Mouse (Mus musculus): ENCODE data around the gene Thra. TPM values are rescaled to one million over a fixed set of nuclear protein-coding genes. Genes with fewer than 3 reads are reported as not detected.
"Not testable (repeated sequence)": the region's sequence is repeated elsewhere in the genome, so short reads cannot be mapped to it uniquely, and the experiment has no call there.

Gene Thra
- polyA plus RNA-seq, 1 experiment from 2014 or later = 63.8 TPM

DNA sequence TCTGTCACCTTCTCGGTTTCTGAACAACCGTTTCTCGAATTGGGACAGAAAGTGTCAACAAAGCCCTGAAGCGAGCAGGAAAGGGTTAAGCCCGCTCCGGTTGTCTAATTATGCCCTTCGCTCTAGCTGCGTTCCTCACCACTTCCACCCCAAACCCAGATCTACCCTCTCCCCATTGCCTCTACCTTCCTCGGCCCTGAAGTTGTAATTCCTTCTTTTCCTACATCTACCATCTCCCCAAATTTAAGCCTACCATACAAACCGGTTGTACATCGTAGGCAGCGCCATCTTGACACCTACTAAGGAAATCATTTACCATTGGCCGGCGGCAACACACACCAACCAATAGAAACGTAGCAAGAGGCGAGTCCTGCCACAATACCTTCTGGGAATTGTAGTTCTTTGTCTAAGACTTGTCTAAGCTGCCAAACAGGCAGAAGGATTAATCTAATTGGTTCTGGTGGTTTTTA is 11.3 kb upstream of the Thra start, which contains the start of gene Med24:
Gene Med24 (minus strand): TSS at position 317 of the 470 bp plus-strand sequence.
- H3K27me3 ChIP-seq (replicated peaks; ENCODE audit: control insufficient read depth, insufficient read depth, low read length) = no peaks in the 10 kb centered on the region
- DNase-seq (ENCODE audit: low spot score) (peak; percentile 85), ATAC-seq (replicated peaks; ENCODE audit: low FRiP score, low TSS enrichment, low read depth) (peak; percentile 88)
- H3K4me2 ChIP-seq (ENCODE audit: low read length) = peak within 1 kb of the TSS; percentile 90
- peaks cover 12% of the 10 kb centered on the region for H3K36me3 ChIP-seq (ENCODE audit: control insufficient read depth, insufficient read depth, low read length)
- H3K9me3 ChIP-seq (ENCODE audit: control insufficient read depth, low read length) = 0 out of 2 replicates have a peak, but pooled peaks cover 2% of the 10 kb centered on the region
- no peak within 1 kb of the TSS for H3K27ac ChIP-seq (ENCODE audit: low read depth)
- peak within 1 kb of the TSS; percentile 63 for H3K9ac ChIP-seq (ENCODE audit: low read length)
- H3K4me3 ChIP-seq (ENCODE audit: low read depth, low read length) = peak within 1 kb of the TSS; percentile 51
- WGBS = 0% methylated on average over 16 of the region's 16 CpGs
- H3K4me1 ChIP-seq (replicated peaks; ENCODE audit: control insufficient read depth, insufficient read depth, low read length) = peaks cover 5% of the 10 kb centered on the region; the same call in 1 of the 2 replicates

DNA sequence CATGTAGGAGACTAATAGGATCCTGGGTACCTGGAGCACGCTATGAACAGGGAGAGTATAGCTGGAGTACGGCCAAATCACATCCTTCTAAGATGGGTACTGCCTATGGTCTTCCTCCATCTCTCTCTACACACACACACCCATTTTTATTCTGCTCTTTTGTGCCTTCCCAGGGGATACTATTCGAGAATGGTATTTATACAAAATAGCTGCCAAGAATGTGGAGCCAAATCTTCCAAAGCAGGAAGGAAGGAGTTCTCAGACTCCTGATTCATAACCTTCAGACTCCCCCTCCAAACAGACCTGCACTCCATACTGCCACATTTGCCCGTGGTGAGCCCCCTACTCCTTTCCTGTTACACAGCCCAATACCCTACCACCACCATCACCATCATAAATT is 9.7 kb upstream of the Thra start:
- WGBS = 66% methylated on average over 4 of the region's 4 CpGs
- H3K4me3 ChIP-seq (ENCODE audit: low read depth, low read length) = no peak overlapping the region
- no peak for DNase-seq (ENCODE audit: low spot score)
- 0 out of 2 replicates have a peak, but pooled peaks cover 3% of the 10 kb centered on the region for H3K9me3 ChIP-seq (ENCODE audit: control insufficient read depth, low read length)
- H3K4me1 ChIP-seq (replicated peaks; ENCODE audit: control insufficient read depth, insufficient read depth, low read length) = peaks cover 5% of the 10 kb centered on the region; the same call in 1 of the 2 replicates
- no peaks in the 10 kb centered on the region for H3K27me3 ChIP-seq (replicated peaks; ENCODE audit: control insufficient read depth, insufficient read depth, low read length)
- H3K36me3 ChIP-seq (ENCODE audit: control insufficient read depth, insufficient read depth, low read length) = peaks cover 12% of the 10 kb centered on the region
- no peak overlapping the region for H3K27ac ChIP-seq (ENCODE audit: low read depth)
- H3K4me2 ChIP-seq (ENCODE audit: low read length) = no peak overlapping the region
- no peak for ATAC-seq (replicated peaks; ENCODE audit: low FRiP score, low TSS enrichment, low read depth)
- no peak overlapping the region for H3K9ac ChIP-seq (ENCODE audit: low read length)

DNA sequence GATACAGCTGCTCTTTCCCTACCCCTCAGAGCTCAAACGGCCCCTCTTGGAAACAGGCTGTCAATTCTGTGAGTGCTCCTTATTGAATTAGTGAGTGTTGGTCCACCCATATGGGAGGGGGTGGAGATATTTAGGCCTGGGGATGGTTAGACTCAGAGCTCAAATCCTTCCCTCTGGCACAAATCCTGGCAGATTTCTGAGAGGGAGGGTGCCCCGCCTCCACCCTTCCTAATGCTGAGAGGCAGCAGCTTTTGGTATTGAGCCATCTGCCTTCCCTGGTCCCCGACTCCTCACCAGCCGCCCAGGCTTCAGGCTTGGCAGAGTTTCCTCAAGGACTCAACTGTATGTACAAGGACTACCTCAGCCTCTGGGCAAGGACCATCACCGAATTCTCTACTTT is 9.3 kb upstream of the Thra start:
- Histone ChIP-seq H3K27ac (ENCODE audit: low read depth) (no peak overlapping the region), H3K9ac (ENCODE audit: low read length) (no peak overlapping the region)
- ATAC-seq (replicated peaks; ENCODE audit: low FRiP score, low TSS enrichment, low read depth) = no peak

DNA sequence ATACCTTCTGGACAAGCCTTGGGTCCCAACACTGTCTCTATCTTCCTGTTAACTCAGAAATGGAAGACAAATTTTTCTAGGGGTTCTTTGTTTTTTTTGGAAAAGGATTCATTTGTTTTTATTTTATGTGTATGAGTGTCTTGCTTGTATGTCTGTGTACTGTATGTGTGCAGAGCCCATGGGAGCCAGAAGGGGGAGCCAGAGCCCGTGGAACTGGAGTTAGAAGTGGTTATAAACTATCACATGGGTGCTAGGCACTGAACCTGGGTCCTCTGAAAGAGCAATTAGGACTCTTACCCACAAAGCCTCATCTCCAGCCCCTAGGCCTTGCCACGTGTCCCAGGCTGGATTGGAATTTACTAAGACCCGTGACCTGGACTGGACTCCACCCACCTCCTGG is 6.4 kb upstream of the Thra start:
- 77% methylated on average over 3 of the region's 3 CpGs for WGBS
- H3K27me3 ChIP-seq (replicated peaks; ENCODE audit: control insufficient read depth, insufficient read depth, low read length) = no peaks in the 10 kb centered on the region
- ATAC-seq (replicated peaks; ENCODE audit: low FRiP score, low TSS enrichment, low read depth) = no peak
- no peaks in the 10 kb centered on the region for H3K36me3 ChIP-seq (ENCODE audit: control insufficient read depth, insufficient read depth, low read length)
- no peak overlapping the region for H3K4me2 ChIP-seq (ENCODE audit: low read length)
- H3K27ac ChIP-seq (ENCODE audit: low read depth) = no peak overlapping the region
- H3K9me3 ChIP-seq (ENCODE audit: control insufficient read depth, low read length) = 0 out of 2 replicates have a peak, but pooled peaks cover 3% of the 10 kb centered on the region
- no peak overlapping the region for H3K4me3 ChIP-seq (ENCODE audit: low read depth, low read length)
- H3K9ac ChIP-seq (ENCODE audit: low read length) = no peak overlapping the region
- no peak for DNase-seq (ENCODE audit: low spot score)
- no peaks in the 10 kb centered on the region; the same call in 1 of the 2 replicates for H3K4me1 ChIP-seq (replicated peaks; ENCODE audit: control insufficient read depth, insufficient read depth, low read length)

More for the DNA sequence above, 9.3 kb upstream of the Thra start:
- no peak for DNase-seq (ENCODE audit: low spot score)
- Histone ChIP-seq H3K9me3 (ENCODE audit: control insufficient read depth, low read length) (0 out of 2 replicates have a peak, but pooled peaks cover 3% of the 10 kb centered on the region), H3K4me3 (ENCODE audit: low read depth, low read length) (no peak overlapping the region), H3K4me2 (ENCODE audit: low read length) (no peak overlapping the region), H3K36me3 (ENCODE audit: control insufficient read depth, insufficient read depth, low read length) (peaks cover 8% of the 10 kb centered on the region), H3K27me3 (replicated peaks; ENCODE audit: control insufficient read depth, insufficient read depth, low read length) (no peaks in the 10 kb centered on the region), H3K4me1 (replicated peaks; ENCODE audit: control insufficient read depth, insufficient read depth, low read length) (peaks cover 5% of the 10 kb centered on the region; the same call in 1 of the 2 replicates)
- 54% methylated on average over 5 of the region's 5 CpGs for WGBS

DNA sequence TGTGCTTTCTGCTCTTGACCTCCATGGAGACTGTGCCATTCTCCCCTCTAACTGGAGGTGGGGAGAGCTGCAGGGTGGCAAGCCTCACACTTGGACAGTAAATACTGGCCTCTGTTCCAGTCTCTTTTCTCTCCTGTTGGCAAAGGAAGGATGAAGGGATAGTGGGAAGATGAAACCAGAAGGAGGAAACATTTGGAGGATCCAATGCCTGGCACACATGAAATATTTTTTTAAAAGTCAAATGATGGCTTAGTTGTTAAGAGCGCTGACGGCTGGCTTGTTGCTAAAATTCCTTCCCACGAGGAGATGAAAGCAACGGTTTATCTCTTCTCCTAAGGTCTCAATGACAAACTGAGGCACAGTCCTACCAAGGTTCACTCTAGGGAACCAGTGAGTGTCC is 5.3 kb upstream of the Thra start:
- Histone ChIP-seq H3K9ac (ENCODE audit: low read length) (no peak overlapping the region), H3K27ac (ENCODE audit: low read depth) (no peak overlapping the region), H3K36me3 (ENCODE audit: control insufficient read depth, insufficient read depth, low read length) (no peaks in the 10 kb centered on the region), H3K4me1 (replicated peaks; ENCODE audit: control insufficient read depth, insufficient read depth, low read length) (peaks cover 6% of the 10 kb centered on the region), H3K4me3 (ENCODE audit: low read depth, low read length) (no peak overlapping the region), H3K4me2 (ENCODE audit: low read length) (no peak overlapping the region), H3K27me3 (replicated peaks; ENCODE audit: control insufficient read depth, insufficient read depth, low read length) (no peaks in the 10 kb centered on the region), H3K9me3 (ENCODE audit: control insufficient read depth, low read length) (0 out of 2 replicates have a peak, but pooled peaks cover 3% of the 10 kb centered on the region)
- WGBS = 93% methylated on average over 4 of the region's 4 CpGs
- ATAC-seq (replicated peaks; ENCODE audit: low FRiP score, low TSS enrichment, low read depth) = no peak
- DNase-seq (ENCODE audit: low spot score) = no peak

DNA sequence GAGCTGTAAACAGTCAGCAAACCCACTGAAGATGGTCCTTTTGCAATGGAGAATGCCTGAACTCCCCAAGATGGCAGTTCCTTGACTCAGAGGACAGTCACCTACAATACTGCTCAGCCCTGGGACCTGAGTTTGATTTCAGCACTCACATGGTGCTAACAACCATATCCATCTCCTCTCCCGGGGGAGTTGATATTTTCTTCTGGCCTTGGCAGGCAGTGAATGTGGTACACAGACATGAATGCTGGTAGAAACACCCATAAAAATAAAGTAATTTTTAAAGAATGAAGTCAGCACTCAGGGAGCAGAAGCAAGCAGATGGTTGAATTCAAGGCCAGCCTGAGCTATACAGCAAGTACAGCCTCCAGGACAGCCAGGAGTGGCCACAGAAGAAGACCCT is 4.3 kb upstream of the Thra start:
- Histone ChIP-seq H3K4me3 (ENCODE audit: low read depth, low read length) (no peak overlapping the region), H3K9me3 (ENCODE audit: control insufficient read depth, low read length) (0 out of 2 replicates have a peak, but pooled peaks cover 3% of the 10 kb centered on the region), H3K4me1 (replicated peaks; ENCODE audit: control insufficient read depth, insufficient read depth, low read length) (peaks cover 12% of the 10 kb centered on the region), H3K27me3 (replicated peaks; ENCODE audit: control insufficient read depth, insufficient read depth, low read length) (no peaks in the 10 kb centered on the region), H3K4me2 (ENCODE audit: low read length) (no peak overlapping the region), H3K36me3 (ENCODE audit: control insufficient read depth, insufficient read depth, low read length) (no peaks in the 10 kb centered on the region), H3K9ac (ENCODE audit: low read length) (no peak overlapping the region), H3K27ac (ENCODE audit: low read depth) (no peak overlapping the region)
- WGBS = 93% methylated on average over 1 of the region's 1 CpGs
- no peak for DNase-seq (ENCODE audit: low spot score)
- ATAC-seq (replicated peaks; ENCODE audit: low FRiP score, low TSS enrichment, low read depth) = no peak

DNA sequence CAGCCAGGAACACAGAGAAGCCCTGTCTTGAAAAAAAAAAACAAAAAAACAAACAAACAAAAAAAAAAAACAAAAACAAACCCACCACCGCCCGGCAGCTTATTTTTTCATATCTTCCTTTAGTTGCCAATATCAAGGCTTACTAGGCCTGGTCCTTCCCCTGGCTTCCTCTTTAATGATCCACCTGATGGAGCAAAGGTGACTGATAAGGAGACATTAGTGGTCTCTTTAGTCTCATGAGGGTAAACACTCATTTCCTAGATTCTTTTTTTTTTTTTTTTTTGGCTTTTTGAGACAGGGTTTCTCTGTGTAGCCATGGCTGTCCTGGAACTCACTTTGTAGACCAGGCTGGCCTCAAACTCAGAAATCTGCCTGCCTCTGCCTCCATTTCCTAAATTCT is 3.2 kb upstream of the Thra start:
- H3K4me2 ChIP-seq (ENCODE audit: low read length); H3K27ac ChIP-seq (ENCODE audit: low read depth); H3K27me3 ChIP-seq (replicated peaks; ENCODE audit: control insufficient read depth, insufficient read depth, low read length); H3K9ac ChIP-seq (ENCODE audit: low read length); DNase-seq (ENCODE audit: low spot score); H3K9me3 ChIP-seq (ENCODE audit: control insufficient read depth, low read length); ATAC-seq (replicated peaks; ENCODE audit: low FRiP score, low TSS enrichment, low read depth); H3K36me3 ChIP-seq (ENCODE audit: control insufficient read depth, insufficient read depth, low read length); H3K4me3 ChIP-seq (ENCODE audit: low read depth, low read length): not testable (repeated sequence)
- 77% methylated on average over 2 of the region's 2 CpGs for WGBS
- H3K4me1 ChIP-seq (replicated peaks; ENCODE audit: control insufficient read depth, insufficient read depth, low read length) = peaks cover 13% of the 10 kb centered on the region

DNA sequence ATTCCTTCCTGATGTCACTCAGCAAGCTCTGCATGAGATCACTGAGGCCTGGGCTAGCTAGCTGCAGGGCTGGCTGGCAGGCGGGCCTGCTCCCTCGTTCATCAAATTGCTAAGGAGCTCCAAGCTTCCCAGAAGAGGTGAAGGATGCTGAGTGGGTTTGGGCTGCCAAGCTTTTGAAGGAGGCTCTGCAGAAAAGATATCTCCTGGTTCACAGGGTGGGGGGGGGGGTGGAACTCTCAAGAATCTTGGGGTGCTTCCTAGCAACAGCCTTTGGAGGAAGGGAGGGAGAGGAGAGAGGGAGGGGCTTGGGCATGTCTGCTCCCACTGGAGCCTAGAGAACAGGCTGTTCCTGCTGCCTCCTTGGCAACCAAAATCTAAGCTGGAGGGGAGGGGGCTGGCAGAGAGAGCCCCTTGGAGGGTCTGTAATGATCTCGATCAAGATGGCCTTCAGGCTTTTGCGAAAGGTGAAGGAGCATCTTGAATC is 2.0 kb upstream of the Thra start:
- Histone ChIP-seq H3K9me3 (ENCODE audit: control insufficient read depth, low read length) (0 out of 2 replicates have a peak, but pooled peaks cover 3% of the 10 kb centered on the region), H3K36me3 (ENCODE audit: control insufficient read depth, insufficient read depth, low read length) (no peaks in the 10 kb centered on the region), H3K4me3 (ENCODE audit: low read depth, low read length) (no peak overlapping the region), H3K27me3 (replicated peaks; ENCODE audit: control insufficient read depth, insufficient read depth, low read length) (no peaks in the 10 kb centered on the region), H3K4me2 (ENCODE audit: low read length) (no peak overlapping the region), H3K27ac (ENCODE audit: low read depth) (no peak overlapping the region), H3K9ac (ENCODE audit: low read length) (no peak overlapping the region), H3K4me1 (replicated peaks; ENCODE audit: control insufficient read depth, insufficient read depth, low read length) (peaks cover 21% of the 10 kb centered on the region)
- 54% methylated on average over 4 of the region's 4 CpGs for WGBS
- no peak for ATAC-seq (replicated peaks; ENCODE audit: low FRiP score, low TSS enrichment, low read depth)
- no peak for DNase-seq (ENCODE audit: low spot score)

DNA sequence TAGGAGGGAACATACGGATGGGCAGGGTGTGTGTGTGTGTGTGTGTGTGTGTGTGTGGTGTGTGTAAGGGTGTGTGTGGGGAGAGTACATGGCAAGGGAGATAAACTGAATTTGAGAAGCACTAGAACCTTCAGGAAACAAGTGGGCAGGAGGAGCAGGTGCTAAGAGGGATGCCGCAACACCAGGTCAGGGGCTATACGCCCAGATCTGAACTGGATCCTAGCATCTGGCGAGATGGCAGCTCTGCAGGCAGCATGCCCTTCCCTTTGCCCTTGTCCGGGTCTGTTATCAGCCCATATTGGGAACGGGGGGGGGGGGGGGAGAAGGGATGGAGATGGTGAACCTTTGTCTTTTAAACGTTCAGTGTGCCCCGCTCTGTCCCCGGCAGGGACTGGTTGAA is 1.5 kb upstream of the Thra start:
- no peak overlapping the region for H3K27ac ChIP-seq (ENCODE audit: low read depth)

More for the DNA sequence above, 1.5 kb upstream of the Thra start:
- WGBS = 70% methylated on average over 9 of the region's 9 CpGs
- H3K4me1 ChIP-seq (replicated peaks; ENCODE audit: control insufficient read depth, insufficient read depth, low read length) = peaks cover 25% of the 10 kb centered on the region
- ATAC-seq (replicated peaks; ENCODE audit: low FRiP score, low TSS enrichment, low read depth) = no peak
- H3K9me3 ChIP-seq (ENCODE audit: control insufficient read depth, low read length) = 0 out of 2 replicates have a peak, but pooled peaks cover 3% of the 10 kb centered on the region
- DNase-seq (ENCODE audit: low spot score) = no peak
- H3K9ac ChIP-seq (ENCODE audit: low read length) = no peak overlapping the region
- no peak overlapping the region for H3K4me3 ChIP-seq (ENCODE audit: low read depth, low read length)
- no peak overlapping the region for H3K4me2 ChIP-seq (ENCODE audit: low read length)
- no peaks in the 10 kb centered on the region for H3K36me3 ChIP-seq (ENCODE audit: control insufficient read depth, insufficient read depth, low read length)
- no peaks in the 10 kb centered on the region for H3K27me3 ChIP-seq (replicated peaks; ENCODE audit: control insufficient read depth, insufficient read depth, low read length)

Measured in intestine, embryonic 14.5 days (tissue).